Mouse (Mus musculus) forebrain, postnatal 0 days (tissue): ENCODE measurements around the gene Foxred2. TPM values are rescaled to one million over a fixed set of nuclear protein-coding genes. Genes with fewer than 3 reads are reported as not detected.
A peak's percentile ranks its signal among the peaks of the same experiment; 100 is the strongest.

Experiments
- ATAC-seq: fragments of 200-750 bp; cut with Nextera tagmentation; 2 replicates; pipeline ENCODE4 v1.8.0; 2017; ENCODE audit warnings: mild to moderate bottlenecking, moderate library complexity
- DNase-seq: peaks from one replicate; pipeline ENCODE4 v3.0.0-alpha.2; 2015
- H3K27ac ChIP-seq: fragments of 300-500 bp; sonication (generic); 2 replicates; pipeline ENCODE4 v1.5.1; 2014; ENCODE audit warnings: low read depth, mild to moderate bottlenecking, antibody characterized with exemption, low read length, moderate library complexity, mixed read lengths
- H3K27me3 ChIP-seq: fragments of 300-500 bp; sonication (generic); 2 replicates; pipeline ENCODE4 v1.6.1; 2014; ENCODE audit warnings: mild to moderate bottlenecking, low read length, mixed read lengths; ENCODE audit not compliant: insufficient read depth
- H3K36me3 ChIP-seq: fragments of 300-500 bp; sonication (generic); 2 replicates; pipeline ENCODE4 v1.6.1; 2014; ENCODE audit warnings: mild to moderate bottlenecking, moderate library complexity; ENCODE audit not compliant: insufficient read depth
- H3K4me1 ChIP-seq: fragments of 300-500 bp; sonication (generic); 2 replicates; pipeline ENCODE4 v1.6.1; 2014; ENCODE audit warnings: antibody characterized with exemption; ENCODE audit not compliant: insufficient read depth
- H3K4me2 ChIP-seq: fragments of 300-500 bp; sonication (generic); 2 replicates; pipeline ENCODE4 v1.6.1; 2014; ENCODE audit warnings: low read depth, mild to moderate bottlenecking, moderate library complexity
- H3K4me3 ChIP-seq: fragments of 300-500 bp; sonication (generic); 2 replicates; pipeline ENCODE4 v1.5.1; 2014; ENCODE audit warnings: low read depth, low read length, mixed read lengths
- H3K9ac ChIP-seq: fragments of 300-500 bp; sonication (generic); 2 replicates; pipeline ENCODE4 v1.6.1; 2014; ENCODE audit warnings: mild to moderate bottlenecking
- H3K9me3 ChIP-seq: fragments of 300-500 bp; sonication (generic); 2 replicates; pipeline ENCODE4 v1.6.1; 2016; ENCODE audit warnings: low read length
- CTCF ChIP-seq: sonication (generic); IDR thresholded peaks from 2 replicates; pipeline ENCODE4 v1.5.1; 2016; ENCODE audit warnings: antibody characterized with exemption, control low read depth, low read depth
- WGBS: fragments of 180-500 bp; shearing (Covaris S2); extraction: QIAGEN DNeasy Blood & Tissue Kit; methylation state at CpG from one replicate; pipeline ENCODE4 v1.1.7; 2014; 5-methylcytosine and 5-hydroxymethylcytosine counted together
- polyA plus RNA-seq: library from polyadenylated mRNA; unstranded; fragments of >200 nt; fragmentation: Nextera tagmentation; extraction: Ambion mirVana; gene quantifications from 2 replicates; pipeline ENCODE4 v1.2.1, GENCODE M21; 2015
- total RNA-seq: library from RNA; depleted of rRNA; stranded (reverse); fragments of >200 nt; gene quantifications from 2 replicates; pipeline ENCODE4 v1.2.3, GENCODE M21; 2014

The Foxred2 gene
- total and polyA plus RNA-seq, 2 experiments from 2014 or later = 10.6 to 26.9 TPM

GRCm38 (mm10) chr15:77907646-77908518, 48.6 kb downstream of the Foxred2 start:
- Histone ChIP-seq H3K27ac (no peak overlapping the region), H3K36me3 (no peaks in the 10 kb centered on the region), H3K9ac (no peak overlapping the region), H3K4me1 (no peaks in the 10 kb centered on the region), H3K4me3 (no peak overlapping the region), H3K4me2 (no peak overlapping the region), H3K27me3 (peaks cover 3% of the 10 kb centered on the region; the same call in 1 of the 2 replicates), H3K9me3 (no peaks in the 10 kb centered on the region)
- no peak for DNase-seq
- ATAC-seq = no peak
- no peak for TF ChIP-seq CTCF
- 49% methylated on average over 9 of the region's 9 CpGs for WGBS

- Histone ChIP-seq H3K4me1 (no peaks in the 10 kb centered on the region), H3K9ac (no peak overlapping the region), H3K27ac (no peak overlapping the region), H3K36me3 (no peaks in the 10 kb centered on the region), H3K27me3 (peaks cover 3% of the 10 kb centered on the region; the same call in 1 of the 2 replicates), H3K4me2 (no peak overlapping the region), H3K4me3 (no peak overlapping the region), H3K9me3 (no peaks in the 10 kb centered on the region)
- whole genome bisulfite sequencing = 68% methylated on average over 10 of the region's 10 CpGs
- DNase-seq (no peak), ATAC-seq (no peak)
- TF ChIP-seq CTCF = no peak
Observed at GRCm38 (mm10) chr15:77906545-77906944, 50.0 kb downstream of the Foxred2 start.

- Histone ChIP-seq H3K4me3 (no peak overlapping the region), H3K4me1 (no peaks in the 10 kb centered on the region), H3K9ac (no peak overlapping the region), H3K27me3 (peaks cover 3% of the 10 kb centered on the region; the same call in 1 of the 2 replicates), H3K9me3 (no peaks in the 10 kb centered on the region), H3K27ac (no peak overlapping the region), H3K36me3 (no peaks in the 10 kb centered on the region), H3K4me2 (no peak overlapping the region)
- no peak for TF ChIP-seq CTCF
- WGBS = 84% methylated on average over 8 of the region's 8 CpGs
- ATAC-seq = no peak
- no peak for DNase-seq
Observed at GRCm38 (mm10) chr15:77906081-77906480, 50.4 kb downstream of the Foxred2 start.

GRCm38 (mm10) chr15:77905275-77905970, 51.1 kb downstream of the Foxred2 start:
- DNase-seq (peak; percentile 45), ATAC-seq (peak; percentile 70)
- peak overlapping the region; percentile 53 for H3K4me2 ChIP-seq
- peaks cover 3% of the 10 kb centered on the region; the same call in 1 of the 2 replicates for H3K27me3 ChIP-seq
- H3K4me1 ChIP-seq = no peaks in the 10 kb centered on the region
- 6% methylated on average over 26 of the region's 26 CpGs for WGBS
- no peaks in the 10 kb centered on the region for H3K36me3 ChIP-seq
- no peak for TF ChIP-seq CTCF
- H3K4me3 ChIP-seq = peak overlapping the region; percentile 21; the same call in 1 of the 2 replicates
- peak overlapping the region; percentile 7; the same call in 1 of the 2 replicates for H3K9ac ChIP-seq
- H3K9me3 ChIP-seq = no peaks in the 10 kb centered on the region
- no peak overlapping the region for H3K27ac ChIP-seq

- TF ChIP-seq CTCF = no peak
- Histone ChIP-seq H3K9ac (no peak overlapping the region), H3K27me3 (peaks cover 3% of the 10 kb centered on the region; the same call in 1 of the 2 replicates), H3K4me1 (no peaks in the 10 kb centered on the region), H3K4me3 (no peak overlapping the region), H3K4me2 (no peak overlapping the region), H3K36me3 (no peaks in the 10 kb centered on the region), H3K9me3 (no peaks in the 10 kb centered on the region), H3K27ac (no peak overlapping the region)
- DNase-seq (no peak), ATAC-seq (no peak)
- WGBS = 32% methylated on average over 10 of the region's 12 CpGs
Observed at GRCm38 (mm10) chr15:77904363-77904892, 52.1 kb downstream of the Foxred2 start.

GRCm38 (mm10) chr15:77903176-77903575, 53.3 kb downstream of the Foxred2 start:
- H3K27me3 ChIP-seq = peaks cover 3% of the 10 kb centered on the region; the same call in 1 of the 2 replicates
- H3K27ac ChIP-seq = peak overlapping the region; percentile 35; the same call in 1 of the 2 replicates
- no peak overlapping the region for H3K4me3 ChIP-seq
- no peaks in the 10 kb centered on the region for H3K9me3 ChIP-seq
- ATAC-seq (peak; percentile 75), DNase-seq (peak; percentile 17)
- H3K36me3 ChIP-seq = no peaks in the 10 kb centered on the region
- no peak overlapping the region for H3K9ac ChIP-seq
- WGBS = 44% methylated on average over 5 of the region's 5 CpGs
- H3K4me2 ChIP-seq = no peak overlapping the region
- H3K4me1 ChIP-seq = no peaks in the 10 kb centered on the region
- no peak for TF ChIP-seq CTCF
